Mouse (Mus musculus) embryonic facial prominence, embryonic 12.5 days (tissue): ENCODE data around the gene Elp5. TPM values are rescaled to one million over a fixed set of nuclear protein-coding genes. Genes with fewer than 3 reads are reported as not detected.
"Not testable (repeated sequence)": the region's sequence is repeated elsewhere in the genome, so short reads cannot be mapped to it uniquely, and the experiment has no call there.

ENCODE experiments used
- ATAC-seq: fragments of 200-750 bp; cut with Nextera tagmentation; 2 replicates; pipeline ENCODE4 v1.8.0; 2017; ENCODE audit not compliant: insufficient number of reproducible peaks, insufficient read depth, low FRiP score, low TSS enrichment
- H3K27ac ChIP-seq: fragments of 300-500 bp; sonication (generic); 2 replicates; pipeline ENCODE4 v1.5.1; 2016; ENCODE audit warnings: mild to moderate bottlenecking
- H3K27me3 ChIP-seq: fragments of 300-500 bp; sonication (generic); 2 replicates; pipeline ENCODE4 v1.6.1; 2016; ENCODE audit warnings: mild to moderate bottlenecking, moderate library complexity
- H3K36me3 ChIP-seq: fragments of 300-500 bp; sonication (generic); 2 replicates; pipeline ENCODE4 v1.6.1; 2016; ENCODE audit warnings: mild to moderate bottlenecking
- H3K4me1 ChIP-seq: fragments of 300-500 bp; sonication (generic); 2 replicates; pipeline ENCODE4 v1.6.1; 2016
- H3K4me2 ChIP-seq: fragments of 300-500 bp; sonication (generic); replicated peaks from 2 replicates; pipeline ENCODE4 v1.6.1; 2016; ENCODE audit warnings: mild to moderate bottlenecking, moderate library complexity
- H3K4me3 ChIP-seq: fragments of 300-500 bp; sonication (generic); 2 replicates; pipeline ENCODE4 v1.5.1; 2016; ENCODE audit warnings: mild to moderate bottlenecking
- H3K9ac ChIP-seq: fragments of 300-500 bp; sonication (generic); 2 replicates; pipeline ENCODE4 v1.6.1; 2016; ENCODE audit warnings: mild to moderate bottlenecking, moderate library complexity
- H3K9me3 ChIP-seq: fragments of 300-500 bp; sonication (generic); 2 replicates; pipeline ENCODE4 v1.6.1; 2016; ENCODE audit warnings: mild to moderate bottlenecking, moderate library complexity
- WGBS: fragments of 180-500 bp; shearing (Covaris S2); methylation state at CpG from one replicate; pipeline ENCODE4 v1.1.7; 2016; 5-methylcytosine and 5-hydroxymethylcytosine counted together
- polyA plus RNA-seq: library from polyadenylated mRNA; unstranded; fragments of >200 nt; fragmentation: Nextera tagmentation; extraction: Ambion mirVana; gene quantifications from 2 replicates; pipeline ENCODE4 v1.2.1, GENCODE M21; 2016

The Elp5 gene
- polyA plus RNA-seq, 1 experiment from 2014 or later: 123 TPM

- H3K9me3 ChIP-seq, H3K27ac ChIP-seq, H3K27me3 ChIP-seq, ATAC-seq, H3K4me3 ChIP-seq, H3K36me3 ChIP-seq, H3K4me1 ChIP-seq, H3K4me2 ChIP-seq, H3K9ac ChIP-seq: not testable (repeated sequence)
- 89% methylated on average over 8 of the region's 8 CpGs for WGBS
Measured at GRCm38 (mm10) chr11:69930176-69930575, 52.1 kb downstream of the Elp5 start.

- H3K36me3 ChIP-seq: no peaks in the 10 kb centered on the region
- peaks cover 2% of the 10 kb centered on the region; the same call in 1 of the 2 replicates for H3K4me1 ChIP-seq
- no peak for ATAC-seq
- H3K4me3 ChIP-seq: no peak overlapping the region
- H3K27ac ChIP-seq: no peak overlapping the region
- WGBS: 85% methylated on average over 4 of the region's 4 CpGs
- no peaks in the 10 kb centered on the region for H3K9me3 ChIP-seq
- H3K4me2 ChIP-seq: no peak overlapping the region
- no peaks in the 10 kb centered on the region for H3K27me3 ChIP-seq
- H3K9ac ChIP-seq: no peak overlapping the region
Measured at GRCm38 (mm10) chr11:69929712-69930111, 52.6 kb downstream of the Elp5 start.

GRCm38 (mm10) chr11:69927501-69927900 is 54.8 kb downstream of the Elp5 start:
- Histone ChIP-seq H3K27ac (no peak overlapping the region), H3K9me3 (no peaks in the 10 kb centered on the region), H3K27me3 (no peaks in the 10 kb centered on the region), H3K9ac (no peak overlapping the region), H3K4me1 (no peaks in the 10 kb centered on the region), H3K36me3 (no peaks in the 10 kb centered on the region), H3K4me2 (no peak overlapping the region), H3K4me3 (no peak overlapping the region)
- no peak for ATAC-seq
- 95% methylated on average over 2 of the region's 2 CpGs for WGBS

GRCm38 (mm10) chr11:69922796-69923195 is 59.5 kb downstream of the Elp5 start:
- H3K4me1 ChIP-seq: peaks cover 11% of the 10 kb centered on the region
- peaks cover 12% of the 10 kb centered on the region for H3K36me3 ChIP-seq
- H3K9ac ChIP-seq: no peak overlapping the region
- ATAC-seq: no peak
- H3K27ac ChIP-seq: 0 out of 2 replicates have a peak overlapping the region, but pooled peaks have one; percentile 27
- WGBS: 64% methylated on average over 3 of the region's 3 CpGs
- H3K4me2 ChIP-seq: no peak overlapping the region
- H3K27me3 ChIP-seq: no peaks in the 10 kb centered on the region
- no peak overlapping the region for H3K4me3 ChIP-seq
- H3K9me3 ChIP-seq: no peaks in the 10 kb centered on the region

GRCm38 (mm10) chr11:69922012-69922756 is 60.1 kb downstream of the Elp5 start:
- H3K4me3 ChIP-seq: peak overlapping the region; percentile 98
- ATAC-seq: no peak
- H3K4me2 ChIP-seq: peak overlapping the region; percentile 85
- peak overlapping the region; percentile 36; the same call in 1 of the 2 replicates for H3K9ac ChIP-seq
- peaks cover 18% of the 10 kb centered on the region for H3K36me3 ChIP-seq
- no peaks in the 10 kb centered on the region for H3K9me3 ChIP-seq
- peak overlapping the region; percentile 97 for H3K27ac ChIP-seq
- peaks cover 11% of the 10 kb centered on the region for H3K4me1 ChIP-seq
- 5% methylated on average over 12 of the region's 12 CpGs for WGBS
- no peaks in the 10 kb centered on the region for H3K27me3 ChIP-seq

GRCm38 (mm10) chr11:69921114-69922011 is 61.0 kb downstream of the Elp5 start, which contains the start of gene Eif5a:
Gene Eif5a, minus strand, starts transcription at chr11:69921958.
- WGBS: under 1% methylated on average over 78 of the region's 78 CpGs
- ATAC-seq: peak; percentile 97
- H3K4me3 ChIP-seq: peak within 1 kb of the TSS; percentile 98
- no peaks in the 10 kb centered on the region for H3K9me3 ChIP-seq
- H3K27ac ChIP-seq: peak within 1 kb of the TSS; percentile 97
- H3K4me2 ChIP-seq: peak within 1 kb of the TSS; percentile 85
- H3K36me3 ChIP-seq: peaks cover 26% of the 10 kb centered on the region
- H3K4me1 ChIP-seq: peaks cover 13% of the 10 kb centered on the region
- H3K27me3 ChIP-seq: no peaks in the 10 kb centered on the region
- peak within 1 kb of the TSS; percentile 98 for H3K9ac ChIP-seq

- under 1% methylated on average over 56 of the region's 65 CpGs for WGBS
- Histone ChIP-seq H3K36me3 (peaks cover 35% of the 10 kb centered on the region), H3K9ac (peak overlapping the region; percentile 98), H3K4me3 (peak overlapping the region; percentile 98), H3K4me1 (peaks cover 22% of the 10 kb centered on the region), H3K9me3 (no peaks in the 10 kb centered on the region), H3K27ac (peak overlapping the region; percentile 97), H3K4me2 (peak overlapping the region; percentile 85), H3K27me3 (no peaks in the 10 kb centered on the region)
- no peak; the same call in 1 of the 2 replicates for ATAC-seq
Measured at GRCm38 (mm10) chr11:69920266-69921031, 61.9 kb downstream of the Elp5 start.

- H3K4me3 ChIP-seq: peak overlapping the region; percentile 98
Measured at GRCm38 (mm10) chr11:69919661-69920265, 62.6 kb downstream of the Elp5 start.

GRCm38 (mm10) chr11:69919053-69919452 is 63.3 kb downstream of the Elp5 start:
- 84% methylated on average over 9 of the region's 9 CpGs for WGBS
- H3K4me1 ChIP-seq: peaks cover 32% of the 10 kb centered on the region
- H3K4me3 ChIP-seq: peak overlapping the region; percentile 98
- H3K9me3 ChIP-seq: no peaks in the 10 kb centered on the region
- no peak for ATAC-seq
- H3K27ac ChIP-seq: peak overlapping the region; percentile 97; the same call in 1 of the 2 replicates
- peak overlapping the region; percentile 98; the same call in 1 of the 2 replicates for H3K9ac ChIP-seq
- no peaks in the 10 kb centered on the region for H3K27me3 ChIP-seq
- H3K36me3 ChIP-seq: peaks cover 42% of the 10 kb centered on the region
- H3K4me2 ChIP-seq: peak overlapping the region; percentile 85

More at GRCm38 (mm10) chr11:69919661-69920265, 62.6 kb downstream of the Elp5 start:
- peak overlapping the region; percentile 85 for H3K4me2 ChIP-seq
- peak overlapping the region; percentile 98 for H3K9ac ChIP-seq
- peaks cover 42% of the 10 kb centered on the region for H3K36me3 ChIP-seq
- H3K4me1 ChIP-seq: peaks cover 29% of the 10 kb centered on the region
- H3K27me3 ChIP-seq: no peaks in the 10 kb centered on the region
- no peak for ATAC-seq
- WGBS: under 1% methylated on average over 17 of the region's 17 CpGs
- no peaks in the 10 kb centered on the region for H3K9me3 ChIP-seq
- peak overlapping the region; percentile 97 for H3K27ac ChIP-seq
